Mouse (Mus musculus) neural tube, embryonic 14.5 days (tissue): ENCODE results near the gene Itih4. TPM values are rescaled to one million over a fixed set of nuclear protein-coding genes. Genes with fewer than 3 reads are reported as not detected.

ENCODE experiments used
- ATAC-seq: fragments of 200-750 bp; cut with Nextera tagmentation; 2 replicates; pipeline ENCODE4 v1.8.0; 2017; ENCODE audit warnings: low read depth, mild to moderate bottlenecking, moderate TSS enrichment, moderate library complexity
- H3K27ac ChIP-seq: fragments of 300-500 bp; sonication (generic); 2 replicates; pipeline ENCODE4 v1.5.1; 2014; ENCODE audit warnings: low read depth, mild to moderate bottlenecking, control low read depth, low read length, moderate library complexity, mixed read lengths
- H3K27me3 ChIP-seq: fragments of 300-500 bp; sonication (generic); 2 replicates; pipeline ENCODE4 v1.6.1; 2014; ENCODE audit warnings: low read length; ENCODE audit not compliant: control insufficient read depth, insufficient read depth
- H3K36me3 ChIP-seq: fragments of 300-500 bp; sonication (generic); 2 replicates; pipeline ENCODE4 v1.6.1; 2014; ENCODE audit warnings: low read length, mixed read lengths; ENCODE audit not compliant: control insufficient read depth, insufficient read depth
- H3K4me1 ChIP-seq: fragments of 300-500 bp; sonication (generic); 2 replicates; pipeline ENCODE4 v1.6.1; 2014; ENCODE audit warnings: low read length; ENCODE audit not compliant: control insufficient read depth, insufficient read depth
- H3K4me2 ChIP-seq: fragments of 300-500 bp; sonication (generic); 2 replicates; pipeline ENCODE4 v1.6.1; 2014; ENCODE audit warnings: mild to moderate bottlenecking, low read depth, low read length, control low read depth
- H3K4me3 ChIP-seq: fragments of 300-500 bp; sonication (generic); 2 replicates; pipeline ENCODE4 v1.5.1; 2014; ENCODE audit warnings: low read depth, low read length, control low read depth, mixed read lengths
- H3K9ac ChIP-seq: fragments of 300-500 bp; sonication (generic); replicated peaks from 2 replicates; pipeline ENCODE4 v1.6.1; 2014; ENCODE audit warnings: low read depth, mild to moderate bottlenecking, control low read depth, low read length, mixed read lengths
- H3K9me3 ChIP-seq: fragments of 300-500 bp; sonication (generic); 2 replicates; pipeline ENCODE4 v1.6.1; 2016; ENCODE audit warnings: low read length; ENCODE audit not compliant: control insufficient read depth
- WGBS: fragments of 180-500 bp; shearing (Covaris S2); extraction: QIAGEN DNeasy Blood & Tissue Kit; methylation state at CpG from one replicate; pipeline ENCODE4 v1.1.7; 2014; 5-methylcytosine and 5-hydroxymethylcytosine counted together
- polyA plus RNA-seq: library from polyadenylated mRNA; unstranded; fragments of >200 nt; fragmentation: Nextera tagmentation; extraction: Ambion mirVana; gene quantifications from 2 replicates; pipeline ENCODE4 v1.2.1, GENCODE M21; 2014

Itih4 gene
- polyA plus RNA-seq, 1 experiment from 2014 or later: 0.36 TPM

DNA sequence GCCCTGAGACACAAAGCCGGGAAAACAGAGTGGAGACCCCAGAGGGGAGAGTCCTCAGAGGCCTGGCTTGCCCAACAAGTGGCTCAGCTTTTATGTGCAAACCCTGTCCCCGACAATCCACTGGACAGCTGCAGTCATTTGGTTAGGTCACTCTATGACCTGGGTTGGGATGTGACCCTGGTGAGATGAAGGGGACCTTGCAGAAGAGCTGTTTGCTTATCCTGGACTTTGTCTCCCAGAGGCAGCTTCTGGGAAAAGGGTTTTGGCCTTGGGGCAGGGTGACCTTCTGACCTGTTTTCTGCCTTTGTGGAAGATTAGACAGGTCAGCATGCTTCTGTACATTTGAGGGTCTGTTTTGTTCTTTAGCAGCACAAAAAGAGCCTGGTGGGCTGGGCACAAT lies 58.5 kb downstream of the Itih4 start:
- 89% methylated on average over 2 of the region's 2 CpGs for WGBS
- no peak overlapping the region for H3K4me2 ChIP-seq

DNA sequence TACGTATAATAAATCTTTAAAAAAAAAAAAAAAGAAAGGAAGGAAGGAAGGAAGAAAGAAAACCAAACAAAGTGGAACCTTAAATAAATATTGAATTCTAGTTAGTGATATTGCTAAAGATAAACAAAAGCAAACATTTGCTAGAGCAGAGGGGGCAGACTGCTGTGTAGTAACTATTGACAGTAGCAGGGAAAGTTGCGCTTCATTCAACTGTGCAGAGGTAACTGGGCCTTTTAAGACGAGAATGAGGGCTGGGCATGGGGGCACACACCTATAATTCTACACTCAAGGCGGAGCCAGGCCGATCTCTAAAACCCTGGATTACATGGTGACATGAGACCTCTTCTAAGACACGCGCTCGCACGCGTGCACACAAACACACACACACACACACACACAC lies 63.7 kb downstream of the Itih4 start:
- Histone ChIP-seq H3K27ac (no peak overlapping the region), H3K27me3 (0 out of 2 replicates have a peak, but pooled peaks cover 3% of the 10 kb centered on the region), H3K4me3 (no peak overlapping the region), H3K4me1 (0 out of 2 replicates have a peak, but pooled peaks cover 5% of the 10 kb centered on the region), H3K9me3 (no peaks in the 10 kb centered on the region), H3K9ac (no peak overlapping the region), H3K4me2 (no peak overlapping the region), H3K36me3 (no peaks in the 10 kb centered on the region)
- no peak for ATAC-seq
- 91% methylated on average over 10 of the region's 10 CpGs for WGBS

More for the DNA sequence above, 58.5 kb downstream of the Itih4 start:
- Histone ChIP-seq H3K27me3 (0 out of 2 replicates have a peak, but pooled peaks cover 3% of the 10 kb centered on the region), H3K9ac (no peak overlapping the region), H3K36me3 (no peaks in the 10 kb centered on the region), H3K9me3 (no peaks in the 10 kb centered on the region), H3K4me3 (no peak overlapping the region), H3K27ac (no peak overlapping the region), H3K4me1 (no peaks in the 10 kb centered on the region)
- ATAC-seq: no peak

DNA sequence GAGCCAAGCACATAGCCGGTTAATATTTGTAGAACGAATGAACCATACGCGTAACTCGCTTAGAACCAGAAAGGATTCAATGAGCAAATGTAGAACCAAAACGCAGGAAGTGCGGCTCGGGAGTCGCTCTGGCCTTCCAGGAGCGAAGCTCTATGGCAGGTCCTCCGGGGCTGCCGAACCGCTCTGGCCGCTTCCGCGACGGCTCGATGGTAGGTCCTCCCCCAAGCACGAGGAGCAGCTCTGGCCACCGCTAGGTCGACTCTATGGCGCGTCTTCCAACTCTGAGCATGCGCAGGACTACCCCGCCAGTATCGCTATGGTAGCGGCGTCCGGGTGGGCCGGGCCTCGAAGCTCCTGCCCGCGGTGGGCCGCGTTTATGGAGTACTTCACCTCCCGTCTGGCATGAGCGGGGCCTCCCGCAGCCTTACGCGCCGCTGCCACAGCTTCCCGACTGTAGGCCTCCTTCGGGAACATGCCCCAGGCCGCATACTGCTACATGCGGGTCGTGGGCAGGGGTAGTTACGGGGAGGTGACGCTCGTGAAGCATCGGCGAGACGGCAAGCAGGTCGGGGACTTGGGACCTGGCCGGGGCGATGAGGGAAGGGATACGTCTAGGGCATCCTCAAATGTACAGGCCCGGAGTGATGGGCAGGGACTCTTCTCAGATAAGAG lies 65.0 kb downstream of the Itih4 start, which contains the start of gene Nek4:
Gene Nek4 (plus strand): TSS at position 224 of the 672 bp plus-strand sequence.
- Histone ChIP-seq H3K9me3 (no peaks in the 10 kb centered on the region), H3K27ac (peak within 1 kb of the TSS; percentile 71), H3K27me3 (0 out of 2 replicates have a peak, but pooled peaks cover 3% of the 10 kb centered on the region), H3K36me3 (no peaks in the 10 kb centered on the region), H3K4me3 (peak within 1 kb of the TSS; percentile 76), H3K4me2 (peak within 1 kb of the TSS; percentile 67), H3K4me1 (0 out of 2 replicates have a peak, but pooled peaks cover 5% of the 10 kb centered on the region), H3K9ac (peak within 1 kb of the TSS; percentile 84)
- peak; percentile 99 for ATAC-seq
- WGBS: under 1% methylated on average over 57 of the region's 57 CpGs

Other genes starting within 250 kb of the Itih4 start
- 7.6 and 9.1 TPM in 2 replicates for gene Rft1, start 232.1 kb upstream of the Itih4 start, polyA plus RNA-seq
- 20.7 and 22.1 TPM in 2 replicates for gene Sfmbt1, start 171.6 kb upstream of the Itih4 start, polyA plus RNA-seq
- gene Tmem110, start 60.9 kb upstream of the Itih4 start, polyA plus RNA-seq: 19.3 and 30.7 TPM in 2 replicates
- gene Mustn1, start 7.3 kb upstream of the Itih4 start, polyA plus RNA-seq: 1.0 and 1.8 TPM in 2 replicates
- 1.2 and 1.3 TPM in 2 replicates for gene Itih3, start 37.3 kb downstream of the Itih4 start, polyA plus RNA-seq
- not detected in 2 replicates for gene Itih1, start 56.8 kb downstream of the Itih4 start, polyA plus RNA-seq
- 15.7 and 17.0 TPM in 2 replicates for gene Nek4, start 64.9 kb downstream of the Itih4 start, polyA plus RNA-seq
- 64.9 and 67.5 TPM in 2 replicates for gene Glt8d1, start 114.9 kb downstream of the Itih4 start, polyA plus RNA-seq
- 336 TPM in 2 replicates for gene Spcs1, start 115.2 kb downstream of the Itih4 start, polyA plus RNA-seq
- gene Pbrm1, start 132.7 kb downstream of the Itih4 start, polyA plus RNA-seq: 94.3 and 104 TPM in 2 replicates
- gene Gnl3, start 132.7 kb downstream of the Itih4 start, polyA plus RNA-seq: 53.3 and 58.1 TPM in 2 replicates
- gene Smim4, start 242.5 kb downstream of the Itih4 start, polyA plus RNA-seq: 69.3 and 74.1 TPM in 2 replicates
- 219 and 241 TPM in 2 replicates for gene Nt5dc2, start 244.6 kb downstream of the Itih4 start, polyA plus RNA-seq